Mouse (Mus musculus) thymus, postnatal 0 days (tissue): ENCODE measurements around the gene Cdc16. TPM values are rescaled to one million over a fixed set of nuclear protein-coding genes. Genes with fewer than 3 reads are reported as not detected.
"Not testable (repeated sequence)": the region's sequence is repeated elsewhere in the genome, so short reads cannot be mapped to it uniquely, and the experiment has no call there.

Experiments
- DNase-seq: peaks from one replicate; pipeline ENCODE4 v3.0.0-alpha.2; 2015; ENCODE audit warnings: low spot score
- polyA plus RNA-seq: library from polyadenylated mRNA; unstranded; fragments of >200 nt; fragmentation: Nextera tagmentation; extraction: Ambion mirVana; gene quantifications from 2 replicates; pipeline ENCODE4 v1.2.1, GENCODE M21; 2015

Cdc16 gene
- polyA plus RNA-seq = 101 and 102 TPM in 2 replicates

GRCm38 (mm10) chr8:13756982-13757804 lies at the start of gene Cdc16:
Gene Cdc16 (plus strand): TSS chr8:13757676.
- DNase-seq = peak; percentile 86

DNA sequence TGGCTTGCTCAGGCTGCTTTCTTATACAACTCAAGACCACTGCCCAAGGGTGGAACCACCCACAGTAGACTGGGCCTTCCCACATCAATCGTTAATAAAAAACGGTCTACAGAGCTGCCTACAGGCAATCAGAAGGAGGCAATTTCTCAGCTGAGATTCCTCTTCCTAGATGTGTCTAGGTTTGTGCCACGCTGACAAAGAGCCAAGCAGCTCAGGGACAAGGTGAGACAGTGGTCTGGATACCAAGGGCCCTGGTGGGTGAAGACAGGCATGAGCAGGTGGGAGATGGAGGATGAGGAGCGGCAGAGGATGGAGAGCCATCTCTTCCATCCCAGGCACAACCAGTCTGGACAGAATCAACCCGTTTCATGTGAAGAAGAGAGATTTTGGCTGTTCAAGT lies 49.0 kb upstream of the Cdc16 start:
- no peak for DNase-seq

- DNase-seq = no peak
Measured at GRCm38 (mm10) chr8:13718980-13719379, 38.5 kb upstream of the Cdc16 start.

GRCm38 (mm10) chr8:13725722-13726121 lies 31.8 kb upstream of the Cdc16 start:
- DNase-seq = peak; percentile 65

GRCm38 (mm10) chr8:13727469-13728094 lies 29.9 kb upstream of the Cdc16 start:
- no peak for DNase-seq

- peak; percentile 81 for DNase-seq
Measured at GRCm38 (mm10) chr8:13740323-13740770, 17.1 kb upstream of the Cdc16 start.

- DNase-seq = no peak
Measured at GRCm38 (mm10) chr8:13740817-13741613, 16.5 kb upstream of the Cdc16 start.

DNA sequence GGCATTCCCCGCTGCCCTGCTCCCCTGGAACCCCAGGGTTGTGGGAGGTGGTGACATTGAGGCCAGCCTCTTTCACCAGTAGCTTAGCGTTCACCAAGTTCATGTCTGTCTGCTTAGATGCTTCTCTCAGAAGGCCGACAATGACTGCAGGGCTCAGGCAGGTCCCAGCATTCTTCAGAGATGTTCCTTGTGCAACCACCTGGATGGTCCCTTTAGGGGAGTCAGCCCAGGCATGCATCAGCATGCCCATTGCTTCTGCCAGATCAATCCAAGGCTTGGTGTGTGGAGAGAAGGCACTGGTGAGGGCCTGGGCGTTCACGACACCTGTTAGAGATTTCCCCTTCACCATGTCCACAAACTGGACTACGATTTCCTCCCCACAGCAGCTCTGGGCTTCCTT lies 11.3 kb upstream of the Cdc16 start:
- not testable (repeated sequence) for DNase-seq

DNA sequence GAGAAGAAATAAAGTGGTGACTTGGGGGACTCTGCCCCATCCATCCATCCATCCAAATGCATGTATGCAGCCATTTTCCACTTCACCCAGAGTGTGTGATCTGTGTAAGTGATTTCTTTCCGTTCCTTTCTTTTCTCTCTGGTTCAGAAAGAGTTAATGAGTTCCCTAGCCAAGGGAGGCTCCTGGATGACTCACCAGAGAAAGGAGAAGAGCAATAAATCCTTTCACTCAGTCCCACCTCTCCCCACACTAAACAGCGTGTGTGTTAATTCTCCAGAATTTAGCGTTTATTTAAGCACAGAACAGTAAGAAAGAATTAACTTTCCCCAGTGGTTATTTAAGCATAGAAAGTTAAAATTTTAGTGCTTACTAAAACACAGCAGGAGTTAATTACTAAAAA lies 9.8 kb upstream of the Cdc16 start:
- no peak for DNase-seq

- peak; percentile 84 for DNase-seq
Measured at GRCm38 (mm10) chr8:13753680-13754079, 3.8 kb upstream of the Cdc16 start.

GRCm38 (mm10) chr8:13756480-13756879 lies 996 bp upstream of the Cdc16 start:
- no peak for DNase-seq

- DNase-seq = peak; percentile 65
Measured at GRCm38 (mm10) chr8:13757805-13758727, 590 bp downstream of the Cdc16 start.

DNA sequence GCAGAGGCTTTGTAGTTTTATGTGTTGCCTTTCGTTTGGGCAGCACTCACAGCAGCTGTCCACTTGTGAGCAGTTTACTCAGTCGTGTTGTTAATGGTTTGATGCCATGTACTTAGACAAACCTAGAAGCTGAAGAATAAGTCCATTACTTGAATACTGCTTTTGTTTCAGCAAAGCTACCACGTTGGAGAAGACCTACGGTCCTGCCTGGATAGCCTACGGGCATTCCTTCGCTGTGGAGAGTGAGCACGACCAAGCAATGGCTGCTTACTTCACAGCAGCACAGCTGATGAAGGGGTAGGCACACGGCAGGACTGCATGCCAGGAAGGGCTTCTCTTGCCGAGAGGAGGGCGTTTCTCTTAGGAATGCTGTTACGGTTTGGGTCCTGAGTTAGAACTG lies 11.7 kb downstream of the Cdc16 start:
- no peak for DNase-seq

- no peak for DNase-seq
Measured at GRCm38 (mm10) chr8:13780536-13780935, 23.1 kb downstream of the Cdc16 start.

- DNase-seq = peak; percentile 95
Measured at GRCm38 (mm10) chr8:13785250-13785763, 27.8 kb downstream of the Cdc16 start, which contains the start of gene Upf3a. Gene Upf3a (plus strand): TSS chr8:13785615.

DNA sequence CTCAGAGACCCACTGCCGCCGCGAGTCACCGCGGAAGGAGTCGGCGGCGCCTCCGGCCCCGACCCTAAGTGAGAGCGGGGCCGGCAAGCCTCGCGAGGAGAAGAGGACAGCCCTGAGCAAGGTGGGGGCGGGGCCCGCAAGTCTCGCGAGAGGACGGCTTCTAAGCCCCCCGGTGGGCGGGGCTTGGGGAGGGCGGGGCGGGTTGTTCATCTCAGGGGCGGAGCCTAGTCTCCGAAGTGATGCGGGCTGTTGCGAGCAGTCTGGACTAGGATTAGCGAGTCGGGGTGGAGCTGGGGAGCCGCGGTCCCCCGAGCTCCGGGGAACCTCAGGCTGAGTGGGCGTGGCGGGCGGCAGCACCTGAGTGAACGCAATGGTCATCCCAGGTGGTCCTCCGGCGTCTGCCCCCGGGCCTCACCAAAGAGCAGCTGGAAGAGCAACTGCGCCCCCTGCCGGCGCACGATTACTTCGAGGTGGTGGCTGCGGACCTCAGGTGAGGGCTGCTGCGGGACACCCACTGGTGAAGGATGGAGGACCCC lies 28.4 kb downstream of the Cdc16 start:
- peak; percentile 99 for DNase-seq

- DNase-seq = no peak
Measured at GRCm38 (mm10) chr8:13789606-13790005, 32.1 kb downstream of the Cdc16 start.

DNA sequence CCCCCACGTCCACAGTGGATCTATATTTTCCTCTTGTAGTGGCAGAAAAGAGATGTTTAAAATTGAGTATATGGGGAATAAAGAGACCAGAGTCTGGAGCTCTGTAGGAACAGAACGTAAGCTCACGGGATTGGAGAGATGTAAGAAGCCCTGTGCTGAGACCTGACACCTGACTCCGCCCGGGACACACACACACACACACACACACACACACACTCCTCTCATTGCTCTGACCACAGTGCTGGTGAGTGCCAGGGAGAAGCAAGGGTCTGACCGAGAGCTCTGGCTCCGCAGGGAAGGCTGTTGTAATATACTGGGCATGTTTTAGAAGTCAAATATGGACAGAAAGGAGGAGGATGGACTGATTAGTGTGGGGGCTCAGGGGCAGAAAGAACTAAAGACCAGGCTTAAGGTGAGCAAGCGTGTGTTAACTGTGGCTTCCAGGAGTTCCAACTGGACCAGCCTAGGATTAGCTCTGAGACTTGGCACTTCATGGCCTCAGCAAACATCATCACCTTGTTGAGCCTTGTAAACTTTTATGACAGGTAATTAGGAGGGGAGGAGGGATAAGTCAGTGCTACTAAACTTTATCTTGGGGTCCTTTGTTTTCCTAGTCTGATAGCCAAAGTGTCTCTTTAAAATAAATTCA lies 35.7 kb downstream of the Cdc16 start:
- no peak for DNase-seq

GRCm38 (mm10) chr8:13793746-13794101 lies 36.2 kb downstream of the Cdc16 start:
- DNase-seq = no peak

DNA sequence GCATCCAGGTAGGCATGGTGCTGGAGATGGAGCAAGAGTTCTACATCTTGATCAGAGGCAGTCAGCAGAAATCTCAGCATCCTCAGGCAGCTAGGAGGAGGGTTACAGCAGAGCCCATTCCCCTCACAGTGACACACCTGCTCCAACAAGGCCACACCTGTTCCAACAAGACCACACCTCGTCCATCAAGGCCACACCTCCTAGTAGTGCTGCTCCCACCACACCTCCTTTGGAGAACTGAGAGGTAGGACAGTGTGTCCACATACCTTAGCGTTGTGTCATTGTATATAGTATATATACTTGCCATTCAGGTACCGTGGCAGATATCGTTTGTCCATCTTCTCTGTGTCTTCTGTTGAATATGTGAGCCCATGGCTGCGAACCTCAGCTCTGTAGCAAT lies 40.2 kb downstream of the Cdc16 start:
- no peak for DNase-seq
